Mouse (Mus musculus) retina, postnatal 1 day (tissue): ENCODE measurements around the gene Fam43a.

Experiments used
- DNase-seq: peaks from one replicate; pipeline ENCODE4 v3.0.0-alpha.2; 2012

Fam43a gene

GRCm38 (mm10) chr16:30599491-30600268 lies at the start of gene Fam43a:
Fam43a (plus strand) TSS chr16:30599723.
- DNase-seq, result peak; percentile 97

GRCm38 (mm10) chr16:30549966-30550747 lies 49.4 kb upstream of the Fam43a start:
- DNase-seq, result peak; percentile 87

- no peak for DNase-seq
Measured at GRCm38 (mm10) chr16:30550748-30551192, 48.8 kb upstream of the Fam43a start, which contains the start of gene Tmem44. Tmem44 (minus strand) TSS chr16:30550842.

GRCm38 (mm10) chr16:30552621-30553338 lies 46.7 kb upstream of the Fam43a start:
- peak; percentile 63 for DNase-seq

GRCm38 (mm10) chr16:30554109-30554508 lies 45.4 kb upstream of the Fam43a start:
- DNase-seq, result no peak

- DNase-seq, result no peak
Measured at GRCm38 (mm10) chr16:30559312-30559992, 40.1 kb upstream of the Fam43a start.

GRCm38 (mm10) chr16:30560601-30561000 lies 38.9 kb upstream of the Fam43a start:
- no peak for DNase-seq

- DNase-seq, result no peak
Measured at GRCm38 (mm10) chr16:30565631-30566030, 33.9 kb upstream of the Fam43a start.

- DNase-seq, result no peak
Measured at GRCm38 (mm10) chr16:30570173-30570572, 29.4 kb upstream of the Fam43a start.

GRCm38 (mm10) chr16:30571378-30571777 lies 28.1 kb upstream of the Fam43a start:
- DNase-seq, result no peak

- peak; percentile 41 for DNase-seq
Measured at GRCm38 (mm10) chr16:30572239-30572638, 27.3 kb upstream of the Fam43a start.

GRCm38 (mm10) chr16:30575815-30576214 lies 23.7 kb upstream of the Fam43a start:
- DNase-seq, result no peak

- DNase-seq, result no peak
Measured at GRCm38 (mm10) chr16:30576392-30576791, 23.1 kb upstream of the Fam43a start.

- DNase-seq, result no peak
Measured at GRCm38 (mm10) chr16:30580765-30581164, 18.8 kb upstream of the Fam43a start.

GRCm38 (mm10) chr16:30586935-30587493 lies 12.5 kb upstream of the Fam43a start:
- DNase-seq, result no peak

GRCm38 (mm10) chr16:30587494-30588327 lies 11.8 kb upstream of the Fam43a start, which contains the start of gene Lsg1:
Lsg1 (minus strand) TSS chr16:30587592.
- peak; percentile 98 for DNase-seq

- DNase-seq, result no peak
Measured at GRCm38 (mm10) chr16:30590264-30591209, 9.0 kb upstream of the Fam43a start.

- no peak for DNase-seq
Measured at GRCm38 (mm10) chr16:30591990-30592389, 7.5 kb upstream of the Fam43a start.

GRCm38 (mm10) chr16:30595356-30595755 lies 4.2 kb upstream of the Fam43a start:
- DNase-seq, result no peak
